Mouse (Mus musculus): ENCODE measurements at regions not wholly inside any gene's neighbourhood (a gene's known extent, or its start where the extent isn't known, plus 50 kb on each side); places are given as distances from the start of the nearest gene placed in this dataset.

- Histone ChIP-seq H3K4me3 (replicated peaks; ENCODE audit: extremely low read depth, low read depth, low read length) (no peak overlapping the region), H3K4me1 (ENCODE audit: control insufficient read depth, insufficient read depth, low read length) (no peaks in the 10 kb centered on the region)
- no peak for DNase-seq
- TF ChIP-seq CTCF (IDR thresholded peaks at IDR 0.05; ENCODE audit: insufficient read depth, low read length) = no peak
- no peak for TF ChIP-seq POLR2A (IDR thresholded peaks at IDR 0.05; ENCODE audit: borderline replicate concordance, extremely low read depth, low read depth, low read length)
- 90% methylated on average over 6 of the region's 6 CpGs for WGBS
These were observed 391.1 kb upstream of the Prickle1 start for GRCm38 (mm10) chr15:93986631-93987429.

DNA sequence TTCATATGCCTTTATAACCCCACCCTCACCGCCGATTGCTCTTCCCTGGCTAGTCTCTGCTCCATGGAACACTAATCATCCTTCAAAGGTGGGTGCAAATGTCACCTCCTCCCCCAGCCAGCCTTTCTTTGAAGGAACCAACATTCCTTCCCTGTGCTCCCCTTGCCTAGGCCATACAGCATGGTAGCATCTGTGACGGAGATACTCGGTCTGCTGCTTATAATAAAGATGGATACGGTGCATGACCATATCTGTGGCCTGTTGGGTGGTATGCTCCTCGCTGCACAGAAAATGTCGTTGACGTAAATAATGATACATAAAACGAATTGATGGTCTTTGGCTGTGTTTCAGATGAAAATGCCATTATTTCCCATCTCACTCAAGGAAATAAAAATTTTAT is 386.4 kb upstream of the Prickle1 start:
- no peak overlapping the region for H3K4me3 ChIP-seq (replicated peaks; ENCODE audit: extremely low read depth, low read depth, low read length)
- 86% methylated on average over 9 of the region's 9 CpGs for WGBS
- H3K4me1 ChIP-seq (ENCODE audit: control insufficient read depth, insufficient read depth, low read length) = no peaks in the 10 kb centered on the region
- DNase-seq = no peak
- TF ChIP-seq CTCF (IDR thresholded peaks at IDR 0.05; ENCODE audit: insufficient read depth, low read length) = no peak
- TF ChIP-seq POLR2A (IDR thresholded peaks at IDR 0.05; ENCODE audit: borderline replicate concordance, extremely low read depth, low read depth, low read length) = no peak

GRCm38 (mm10) chr15:93977494-93977893 is 381.8 kb upstream of the Prickle1 start:
- no peak for DNase-seq
- WGBS = 57% methylated on average over 5 of the region's 5 CpGs
- Histone ChIP-seq H3K4me1 (ENCODE audit: control insufficient read depth, insufficient read depth, low read length) (no peaks in the 10 kb centered on the region), H3K4me3 (replicated peaks; ENCODE audit: extremely low read depth, low read depth, low read length) (no peak overlapping the region)
- TF ChIP-seq POLR2A (IDR thresholded peaks at IDR 0.05; ENCODE audit: borderline replicate concordance, extremely low read depth, low read depth, low read length) (no peak), CTCF (IDR thresholded peaks at IDR 0.05; ENCODE audit: insufficient read depth, low read length) (no peak)

GRCm38 (mm10) chr15:93974727-93975126 is 379.0 kb upstream of the Prickle1 start:
- no peak overlapping the region for H3K4me3 ChIP-seq (replicated peaks; ENCODE audit: extremely low read depth, low read depth, low read length)
- 57% methylated on average over 7 of the region's 7 CpGs for WGBS
- no peaks in the 10 kb centered on the region for H3K4me1 ChIP-seq (ENCODE audit: control insufficient read depth, insufficient read depth, low read length)
- no peak for DNase-seq
- no peak for TF ChIP-seq CTCF (IDR thresholded peaks at IDR 0.05; ENCODE audit: insufficient read depth, low read length)
- no peak for TF ChIP-seq POLR2A (IDR thresholded peaks at IDR 0.05; ENCODE audit: borderline replicate concordance, extremely low read depth, low read depth, low read length)

DNA sequence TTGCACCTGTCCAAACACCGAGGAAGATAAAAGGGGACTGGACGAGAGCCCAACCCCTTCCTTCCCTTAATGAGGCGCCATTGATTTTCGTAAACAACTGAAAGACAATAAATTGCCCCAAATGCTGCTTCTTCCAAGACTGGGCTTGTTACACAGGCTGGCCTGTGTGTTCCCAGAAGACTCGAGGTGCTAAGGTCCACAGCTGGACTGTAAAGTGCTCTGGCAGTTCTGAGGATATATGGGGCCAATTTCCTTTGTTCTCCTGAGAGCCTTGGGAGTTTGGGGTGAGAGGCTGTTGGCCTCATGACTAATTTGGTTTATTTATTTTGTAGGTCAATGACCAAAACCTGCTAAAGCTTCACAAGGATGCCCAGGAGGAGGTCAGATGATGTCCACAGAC is 377.3 kb upstream of the Prickle1 start:
- Histone ChIP-seq H3K4me1 (ENCODE audit: control insufficient read depth, insufficient read depth, low read length) (no peaks in the 10 kb centered on the region), H3K4me3 (replicated peaks; ENCODE audit: extremely low read depth, low read depth, low read length) (no peak overlapping the region)
- no peak for DNase-seq
- WGBS = 54% methylated on average over 5 of the region's 5 CpGs
- TF ChIP-seq CTCF (IDR thresholded peaks at IDR 0.05; ENCODE audit: insufficient read depth, low read length) = no peak
- TF ChIP-seq POLR2A (IDR thresholded peaks at IDR 0.05; ENCODE audit: borderline replicate concordance, extremely low read depth, low read depth, low read length) = no peak

GRCm38 (mm10) chr15:93961950-93962349 is 366.3 kb upstream of the Prickle1 start:
- no peak for TF ChIP-seq CTCF (IDR thresholded peaks at IDR 0.05; ENCODE audit: insufficient read depth, low read length)
- H3K4me1 ChIP-seq (ENCODE audit: control insufficient read depth, insufficient read depth, low read length) = no peaks in the 10 kb centered on the region
- no peak overlapping the region for H3K4me3 ChIP-seq (replicated peaks; ENCODE audit: extremely low read depth, low read depth, low read length)
- DNase-seq = no peak

DNA sequence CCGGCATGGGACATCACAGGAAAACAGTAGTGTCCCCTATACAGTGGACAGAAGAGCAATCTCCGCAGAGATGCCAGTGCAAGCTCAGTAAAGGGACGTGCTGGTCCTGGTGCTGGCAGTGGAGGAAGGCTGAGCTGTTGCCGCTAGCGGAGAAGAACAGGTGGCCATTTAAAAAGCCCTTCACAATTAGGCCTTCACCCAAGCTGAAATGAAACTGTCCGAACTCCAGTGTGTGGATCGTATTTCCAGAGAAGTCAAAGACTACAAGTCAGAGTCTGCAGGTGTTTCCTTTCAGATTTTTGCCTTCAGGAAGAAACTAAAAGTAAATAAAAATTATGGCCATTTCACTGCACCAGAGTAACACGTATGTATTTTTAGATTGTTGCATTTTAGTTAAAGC is 364.2 kb upstream of the Prickle1 start:
- 54% methylated on average over 8 of the region's 8 CpGs for WGBS
- DNase-seq = no peak
- H3K4me1 ChIP-seq (ENCODE audit: control insufficient read depth, insufficient read depth, low read length) = no peaks in the 10 kb centered on the region
- no peak for TF ChIP-seq CTCF (IDR thresholded peaks at IDR 0.05; ENCODE audit: insufficient read depth, low read length)
- no peak for TF ChIP-seq POLR2A (IDR thresholded peaks at IDR 0.05; ENCODE audit: borderline replicate concordance, extremely low read depth, low read depth, low read length)
- no peak overlapping the region for H3K4me3 ChIP-seq (replicated peaks; ENCODE audit: extremely low read depth, low read depth, low read length)

DNA sequence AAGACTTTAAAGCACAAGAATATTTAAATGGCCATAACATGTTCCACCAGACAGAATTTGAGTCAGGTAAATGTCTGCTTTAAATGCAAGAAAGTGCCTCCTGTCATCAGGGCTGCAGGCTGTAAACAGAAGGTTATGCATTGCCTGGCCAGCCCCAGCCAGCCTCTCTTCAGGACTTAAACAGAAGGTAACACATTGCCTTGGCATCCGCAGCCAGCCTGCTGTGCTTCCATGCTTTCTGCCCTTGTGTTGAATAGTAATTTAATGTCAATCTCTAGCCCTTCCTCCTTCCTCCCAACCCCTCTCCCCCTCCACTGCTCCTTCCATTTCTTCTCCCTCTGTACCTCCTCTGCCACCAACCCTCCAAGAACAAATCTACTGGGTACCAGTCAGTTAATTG is 362.4 kb upstream of the Prickle1 start:
- Histone ChIP-seq H3K4me1 (ENCODE audit: control insufficient read depth, insufficient read depth, low read length) (no peaks in the 10 kb centered on the region), H3K4me3 (replicated peaks; ENCODE audit: extremely low read depth, low read depth, low read length) (no peak overlapping the region)
- DNase-seq = no peak
- WGBS = 88% methylated on average over 1 of the region's 1 CpGs
- no peak for TF ChIP-seq POLR2A (IDR thresholded peaks at IDR 0.05; ENCODE audit: borderline replicate concordance, extremely low read depth, low read depth, low read length)
- no peak for TF ChIP-seq CTCF (IDR thresholded peaks at IDR 0.05; ENCODE audit: insufficient read depth, low read length)

DNA sequence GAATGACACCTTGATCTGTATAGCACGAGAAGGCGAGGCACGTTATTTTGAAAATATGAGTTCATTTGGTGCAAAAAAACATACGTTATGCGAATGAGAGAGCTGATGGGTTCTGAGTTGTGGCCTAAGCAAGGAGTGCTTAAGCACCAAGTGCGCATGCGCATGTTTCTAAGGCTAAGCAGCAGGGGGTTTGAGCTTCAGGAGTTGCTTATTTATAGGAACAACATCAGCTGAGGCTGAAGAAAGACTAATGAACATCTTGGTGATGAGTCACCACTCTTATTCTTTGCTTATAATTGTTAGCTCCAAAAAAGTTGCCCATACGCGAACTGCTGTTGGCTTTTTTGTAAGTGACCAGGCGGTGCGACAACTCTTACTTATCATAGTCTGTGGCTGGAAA is 361.1 kb upstream of the Prickle1 start:
- no peak overlapping the region for H3K4me3 ChIP-seq (replicated peaks; ENCODE audit: extremely low read depth, low read depth, low read length)
- TF ChIP-seq CTCF (IDR thresholded peaks at IDR 0.05; ENCODE audit: insufficient read depth, low read length) (no peak), POLR2A (IDR thresholded peaks at IDR 0.05; ENCODE audit: borderline replicate concordance, extremely low read depth, low read depth, low read length) (no peak)
- no peak for DNase-seq
- WGBS = 96% methylated on average over 11 of the region's 11 CpGs
- no peaks in the 10 kb centered on the region for H3K4me1 ChIP-seq (ENCODE audit: control insufficient read depth, insufficient read depth, low read length)

DNA sequence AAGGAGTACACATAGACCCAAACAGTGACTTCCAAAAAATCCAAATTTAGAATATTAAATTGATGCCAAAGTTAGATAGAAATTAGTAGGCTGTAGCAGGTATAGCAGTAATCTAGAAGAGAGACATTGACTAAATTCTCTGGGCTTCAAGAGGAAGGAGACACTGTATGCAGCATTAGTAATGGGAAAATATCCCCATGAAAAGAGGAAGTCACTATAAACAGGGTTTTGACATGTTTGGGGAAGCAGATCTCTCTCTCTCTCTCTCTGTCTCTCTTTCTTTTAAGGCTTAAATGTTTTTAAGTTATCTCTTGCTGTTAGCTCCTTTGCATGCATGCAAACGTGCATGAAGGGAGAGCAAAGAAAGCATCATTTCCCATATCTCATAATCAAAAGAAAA is 357.9 kb upstream of the Prickle1 start:
- 65% methylated on average over 1 of the region's 1 CpGs for WGBS
- TF ChIP-seq CTCF (IDR thresholded peaks at IDR 0.05; ENCODE audit: insufficient read depth, low read length) = no peak
- H3K4me3 ChIP-seq (replicated peaks; ENCODE audit: extremely low read depth, low read depth, low read length) = no peak overlapping the region
- no peak for DNase-seq
- no peaks in the 10 kb centered on the region for H3K4me1 ChIP-seq (ENCODE audit: control insufficient read depth, insufficient read depth, low read length)

All from lung, adult 2 months (tissue).